Mouse (Mus musculus) ES-E14 (cell line): ENCODE data around the gene Noxa1.

Experiments used
- CHD2 ChIP-seq: IDR thresholded peaks from 2 replicates; pipeline ENCODE4 v1.6.1; 2014; ENCODE audit warnings: mild to moderate bottlenecking, low read depth, low read length, inconsistent platforms
- MAFK ChIP-seq: IDR thresholded peaks from 2 replicates; pipeline ENCODE4 v1.6.1; 2014; ENCODE audit warnings: mild to moderate bottlenecking, low read depth, low read length, inconsistent platforms; ENCODE audit not compliant: insufficient read depth
- ZC3H11A ChIP-seq: IDR thresholded peaks from 2 replicates; pipeline ENCODE4 v1.6.1; 2012; ENCODE audit warnings: low read depth, mild to moderate bottlenecking, inconsistent platforms, low read length, borderline replicate concordance
- ZNF384 ChIP-seq: IDR thresholded peaks from 2 replicates; pipeline ENCODE4 v1.6.1; 2012; ENCODE audit warnings: low read depth, low read length, inconsistent platforms

DNA sequence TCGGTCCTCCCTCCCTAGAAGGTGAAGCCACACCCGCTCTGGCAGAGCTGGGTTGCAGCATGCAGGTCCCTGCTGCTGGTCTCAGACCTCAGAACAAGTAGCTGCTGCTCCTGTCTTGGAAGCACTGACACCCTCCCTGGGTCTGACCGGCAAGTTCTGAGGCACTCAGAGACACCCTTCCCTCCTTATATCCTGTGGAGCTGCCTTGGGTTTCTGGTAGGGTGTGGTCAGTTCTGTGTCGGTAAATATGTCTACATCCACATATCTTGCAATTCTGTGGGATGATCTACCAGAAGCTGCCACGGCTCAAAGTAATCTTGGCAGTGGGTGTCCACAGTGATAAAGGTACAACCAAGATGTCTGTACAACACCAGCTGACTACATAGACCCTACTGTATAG, 28.6 kb upstream of the Noxa1 start:
- TF ChIP-seq MAFK: no peak
- no peak for TF ChIP-seq CHD2
- TF ChIP-seq ZNF384: no peak
- no peak for TF ChIP-seq ZC3H11A
